Mouse (Mus musculus): ENCODE results near the gene Pax4.

The Pax4 gene

GRCm38 (mm10) chr6:28396853-28397457 lies 52.2 kb downstream of the Pax4 start:
- DNase-seq (ENCODE audit: low read depth, low spot score) = no peak

- no peak for DNase-seq (ENCODE audit: low read depth, low spot score)
Observed at GRCm38 (mm10) chr6:28396051-28396852, 52.9 kb downstream of the Pax4 start.
